Comparison of ENCODE assay signal across 10 mouse cellular contexts in the genomic region with DNA sequence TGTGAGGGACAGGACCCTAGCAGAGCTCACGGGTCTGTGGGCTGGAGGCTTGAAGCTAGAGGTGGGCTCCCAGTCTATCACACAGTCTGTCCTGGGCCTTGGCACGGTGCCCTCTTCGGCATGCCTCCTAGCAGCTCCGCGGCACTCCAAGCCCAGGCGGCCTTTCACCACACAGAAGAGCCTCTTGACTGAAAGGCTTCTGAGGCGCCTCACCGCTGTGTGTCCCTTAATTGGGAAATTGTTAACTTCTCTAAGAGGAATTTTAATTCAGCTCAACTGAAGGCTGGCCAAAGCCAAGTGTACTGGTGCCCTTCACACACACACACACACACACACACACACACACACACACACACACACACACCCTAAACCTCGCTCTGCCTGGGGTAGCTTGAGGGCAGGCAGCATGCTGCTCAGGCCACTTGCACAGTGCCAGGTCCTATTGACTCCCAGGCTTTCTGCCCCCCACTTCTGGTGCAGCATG. TPM values are rescaled to one million over a fixed set of nuclear protein-coding genes. Genes with fewer than 3 reads are reported as not detected.
DNase-seq lines count a peak whose midpoint lies in the region; ATAC-seq and TF ChIP-seq lines count a peak whose summit lies in the region.
"Had no signal": no experiment of that assay in that cellular context is flagged by ENCODE, and none has a peak within 500 bp of the region (broad histone marks: within the 10 kb centered on the region; RNA-seq: fewer than 3 reads in every experiment).

No protein-coding gene starts in this region.

- DNase-seq in heart, adult 18-20 months, result peak; percentile 6 to 8
- no peak for DNase-seq in heart, embryonic 10.5 days (ENCODE audit: low spot score)
- peak; percentile 61 for DNase-seq in MN1 (ENCODE audit: low spot score)
- no peak for DNase-seq in thymus, postnatal 10 days (ENCODE audit: low spot score in 2 of 2)
- no peak for DNase-seq in thymus, adult 2 months
- no peak for DNase-seq in layer of hippocampus, adult 9-11 months
- DNase-seq: liver, embryonic 13.5 days had no signal

- no peak overlapping the region for H3K27ac ChIP-seq in heart, embryonic 10.5 days
- no peak overlapping the region for H3K27ac ChIP-seq in forebrain, embryonic 12.5 days
- H3K27ac ChIP-seq in limb, embryonic 15.5 days, result no peak overlapping the region
- H3K27ac ChIP-seq in thymus, adult 2 months (ENCODE audit: control insufficient read depth, insufficient read depth, low read length), result no peak overlapping the region
- H3K27ac ChIP-seq: heart, adult 2 months; liver, embryonic 13.5 days had no signal

- H3K36me3 ChIP-seq in heart, embryonic 10.5 days, result no peaks in the 10 kb centered on the region
- no peaks in the 10 kb centered on the region for H3K36me3 ChIP-seq in forebrain, embryonic 12.5 days (replicated peaks)
- no peaks in the 10 kb centered on the region for H3K36me3 ChIP-seq in limb, embryonic 15.5 days
- no peaks in the 10 kb centered on the region for H3K36me3 ChIP-seq in thymus, adult 2 months (ENCODE audit: control insufficient read depth, insufficient read depth, low read length)
- H3K36me3 ChIP-seq: liver, embryonic 13.5 days had no signal

- H3K9me3 ChIP-seq in heart, embryonic 10.5 days, result no peaks in the 10 kb centered on the region
- no peaks in the 10 kb centered on the region for H3K9me3 ChIP-seq in forebrain, embryonic 12.5 days
- no peaks in the 10 kb centered on the region for H3K9me3 ChIP-seq in limb, embryonic 15.5 days
- H3K9me3 ChIP-seq: liver, embryonic 13.5 days had no signal

- H3K27me3 ChIP-seq in heart, embryonic 10.5 days (ENCODE audit: insufficient read depth, poor library complexity, severe bottlenecking), result peaks cover 23% of the 10 kb centered on the region; the same call in 1 of the 2 replicates
- peaks cover 57% of the 10 kb centered on the region for H3K27me3 ChIP-seq in forebrain, embryonic 12.5 days
- H3K27me3 ChIP-seq in limb, embryonic 15.5 days, result no peaks in the 10 kb centered on the region
- H3K27me3 ChIP-seq in thymus, adult 2 months (ENCODE audit: control insufficient read depth, insufficient read depth, low read length), result no peaks in the 10 kb centered on the region
- H3K27me3 ChIP-seq: liver, embryonic 13.5 days had no signal

- TF ChIP-seq POLR2A in thymus, adult 2 months (IDR thresholded peaks at IDR 0.05; ENCODE audit: control insufficient read depth, extremely low read depth, insufficient read depth, low read length, poor library complexity), result no peak

- H3K4me2 ChIP-seq in forebrain, embryonic 12.5 days, result no peak overlapping the region
- no peak overlapping the region for H3K4me2 ChIP-seq in limb, embryonic 15.5 days
- H3K4me2 ChIP-seq: liver, embryonic 13.5 days had no signal

- WGBS in heart, embryonic 10.5 days, result 70% methylated on average over 9 of the region's 9 CpGs
- WGBS in forebrain, embryonic 12.5 days, result 47% methylated on average over 9 of the region's 9 CpGs
- whole genome bisulfite sequencing in limb, embryonic 15.5 days, result 59% methylated on average over 9 of the region's 9 CpGs
- 93% methylated on average over 9 of the region's 9 CpGs for WGBS in thymus, adult 2 months

- ATAC-seq in forebrain, embryonic 12.5 days (ENCODE audit: low FRiP score), result peak; percentile 75; the same call in 1 of the 2 replicates
- 0 out of 2 replicates have a peak, but pooled peaks have one; percentile 7 for ATAC-seq in limb, embryonic 15.5 days (ENCODE audit: insufficient number of reproducible peaks, low FRiP score, low TSS enrichment, low read depth)

- H3K4me1 ChIP-seq in heart, embryonic 10.5 days, result peaks cover 6% of the 10 kb centered on the region
- H3K4me1 ChIP-seq in forebrain, embryonic 12.5 days, result peaks cover 18% of the 10 kb centered on the region
- no peaks in the 10 kb centered on the region for H3K4me1 ChIP-seq in limb, embryonic 15.5 days
- H3K4me1 ChIP-seq in thymus, adult 2 months (replicated peaks; ENCODE audit: control insufficient read depth, insufficient read depth, low read length), result no peaks in the 10 kb centered on the region
- H3K4me1 ChIP-seq: liver, embryonic 13.5 days had no signal

- TF ChIP-seq CTCF in thymus, adult 2 months (IDR thresholded peaks at IDR 0.05; ENCODE audit: borderline replicate concordance, control insufficient read depth, extremely low read depth, insufficient read depth, low read length, poor library complexity), result no peak

- no peak overlapping the region for H3K4me3 ChIP-seq in heart, embryonic 10.5 days
- H3K4me3 ChIP-seq in forebrain, embryonic 12.5 days (replicated peaks), result no peak overlapping the region
- H3K4me3 ChIP-seq in limb, embryonic 15.5 days, result no peak overlapping the region
- no peak overlapping the region for H3K4me3 ChIP-seq in thymus, adult 2 months (ENCODE audit: control insufficient read depth, insufficient read depth, low read length)
- H3K4me3 ChIP-seq: heart, adult 2 months; liver, embryonic 13.5 days had no signal

- no peak overlapping the region for H3K9ac ChIP-seq in forebrain, embryonic 12.5 days
- H3K9ac ChIP-seq in limb, embryonic 15.5 days, result no peak overlapping the region
- H3K9ac ChIP-seq: liver, embryonic 13.5 days had no signal

RNA-seq across cellular contexts. Expression of gene Lingo1, which starts 28.6 kb away (rescaled TPM):
- total RNA-seq in heart, adult 18-20 months (2021), result 1 to 10 TPM; 1.0 to 1.1 TPM
- polyA plus RNA-seq in heart, embryonic 10.5 days (2016; fragmentation: Nextera tagmentation; extraction: Ambion mirVana), result 0.92 and 2.3 TPM in 2 replicates
- polyA plus RNA-seq in forebrain, embryonic 12.5 days (2016; fragmentation: Nextera tagmentation; extraction: Ambion mirVana), result 9.4 and 10.5 TPM in 2 replicates
- 3.6 and 4.5 TPM in 2 replicates for polyA plus RNA-seq in limb, embryonic 15.5 days (2015; fragmentation: Nextera tagmentation; extraction: Ambion mirVana)
- polyA plus RNA-seq in thymus, adult 2 months (2012; rRNA removed), result 5.2 and 5.3 TPM in 2 replicates

Comparison
In these comparisons a context has a peak if more than half of its experiments do, and no peak if none do; other contexts are left out.
1. DNase-seq: peak in heart, adult 18-20 months (2 of 2) and MN1 (single experiment); none in heart, embryonic 10.5 days (single experiment), thymus, postnatal 10 days (0 of 2), thymus, adult 2 months (single experiment) and layer of hippocampus, adult 9-11 months (single experiment).